Mouse (Mus musculus): ENCODE data around the gene Ppp1r14d.

DNA sequence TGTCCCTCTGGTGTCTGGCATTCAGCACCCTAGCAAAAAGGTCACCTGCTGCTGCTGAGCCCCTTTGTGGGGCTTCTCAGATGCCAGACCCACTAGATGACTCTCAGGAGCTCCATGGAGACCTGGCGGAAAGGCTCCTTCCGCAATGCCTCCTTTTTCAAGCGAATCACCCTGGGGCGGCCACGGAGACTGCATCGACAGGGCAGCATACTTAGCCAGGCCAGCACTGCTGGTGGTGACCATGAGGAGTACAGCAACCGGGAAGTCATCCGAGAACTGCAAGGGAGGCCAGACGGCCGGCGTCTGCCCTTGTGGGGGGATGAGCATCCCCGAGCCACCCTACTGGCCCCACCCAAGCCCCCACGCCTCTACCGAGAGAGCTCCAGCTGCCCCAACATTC lies 54.8 kb downstream of the Ppp1r14d start:
- no peak for TF ChIP-seq POLR2A (IDR thresholded peaks at IDR 0.05; ENCODE audit: low read depth, low read length)
- TF ChIP-seq CTCF (conservative IDR thresholded peaks at IDR 0.05; ENCODE audit: insufficient read depth, insufficient read length, low read depth, low read length): no peak

All from kidney, adult 2 months (tissue).